Mouse (Mus musculus) forebrain, embryonic 16.5 days (tissue): ENCODE data around the gene Barhl2. TPM values are rescaled to one million over a fixed set of nuclear protein-coding genes. Genes with fewer than 3 reads are reported as not detected.

Experiments used
- ATAC-seq: fragments of 200-750 bp; cut with Nextera tagmentation; 2 replicates; pipeline ENCODE4 v1.8.0; 2017; ENCODE audit warnings: mild to moderate bottlenecking, moderate library complexity
- H3K27ac ChIP-seq: fragments of 300-500 bp; sonication (generic); 2 replicates; pipeline ENCODE4 v1.5.1; 2014; ENCODE audit warnings: low read length, control low read depth
- H3K27me3 ChIP-seq: fragments of 300-500 bp; sonication (generic); replicated peaks from 2 replicates; pipeline ENCODE4 v1.6.1; 2014; ENCODE audit warnings: low read length; ENCODE audit not compliant: control insufficient read depth, insufficient read depth
- H3K36me3 ChIP-seq: fragments of 300-500 bp; sonication (generic); 2 replicates; pipeline ENCODE4 v1.6.1; 2014; ENCODE audit not compliant: control insufficient read depth, insufficient read depth
- H3K4me1 ChIP-seq: fragments of 300-500 bp; sonication (generic); replicated peaks from 2 replicates; pipeline ENCODE4 v1.6.1; 2014; ENCODE audit warnings: low read length; ENCODE audit not compliant: control insufficient read depth, insufficient read depth
- H3K4me2 ChIP-seq: fragments of 300-500 bp; sonication (generic); 2 replicates; pipeline ENCODE4 v1.6.1; 2014; ENCODE audit warnings: mild to moderate bottlenecking, low read length, control low read depth
- H3K4me3 ChIP-seq: fragments of 300-500 bp; sonication (generic); replicated peaks from 2 replicates; pipeline ENCODE4 v1.5.1; 2014; ENCODE audit warnings: mild to moderate bottlenecking, low read length, control low read depth
- H3K9ac ChIP-seq: fragments of 300-500 bp; sonication (generic); replicated peaks from 2 replicates; pipeline ENCODE4 v1.6.1; 2014; ENCODE audit warnings: low read depth, low read length, control low read depth
- H3K9me3 ChIP-seq: fragments of 300-500 bp; sonication (generic); 2 replicates; pipeline ENCODE4 v1.6.1; 2016; ENCODE audit warnings: low read length; ENCODE audit not compliant: control insufficient read depth
- WGBS: fragments of 180-500 bp; shearing (Covaris S2); extraction: QIAGEN DNeasy Blood & Tissue Kit; methylation state at CpG from one replicate; pipeline ENCODE4 v1.1.7; 2014; 5-methylcytosine and 5-hydroxymethylcytosine counted together
- polyA plus RNA-seq: library from polyadenylated mRNA; unstranded; fragments of >200 nt; fragmentation: Nextera tagmentation; extraction: Ambion mirVana; gene quantifications from 2 replicates; pipeline ENCODE4 v1.2.1, GENCODE M21; 2015

Gene Barhl2
- polyA plus RNA-seq, 1 experiment from 2014 or later = 1.6 TPM

DNA sequence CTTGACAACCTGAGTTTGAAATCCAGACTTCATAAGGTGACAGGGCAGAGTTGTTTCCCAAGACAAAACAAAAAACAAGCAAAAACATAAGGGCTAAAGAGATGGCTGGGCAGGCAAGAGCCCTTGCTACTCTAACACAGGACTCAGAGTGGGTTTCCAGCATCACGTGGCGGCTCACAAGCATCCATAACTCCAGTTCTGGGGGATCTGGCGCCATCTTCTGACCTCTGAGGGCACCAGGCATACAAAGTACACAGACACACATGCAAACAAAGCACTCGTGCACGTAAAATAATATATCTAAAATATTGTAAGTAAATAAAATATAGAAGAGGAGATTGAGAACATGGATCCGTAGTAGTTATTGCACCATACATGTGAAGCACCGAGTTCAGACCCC is 31.9 kb downstream of the Barhl2 start:
- Histone ChIP-seq H3K9me3 (no peaks in the 10 kb centered on the region), H3K4me1 (peaks cover 2% of the 10 kb centered on the region; the same call in 1 of the 2 replicates), H3K36me3 (no peaks in the 10 kb centered on the region), H3K4me2 (no peak overlapping the region), H3K27ac (no peak overlapping the region), H3K27me3 (peaks cover 13% of the 10 kb centered on the region), H3K9ac (no peak overlapping the region), H3K4me3 (no peak overlapping the region)
- ATAC-seq = no peak
- 81% methylated on average over 7 of the region's 7 CpGs for WGBS

DNA sequence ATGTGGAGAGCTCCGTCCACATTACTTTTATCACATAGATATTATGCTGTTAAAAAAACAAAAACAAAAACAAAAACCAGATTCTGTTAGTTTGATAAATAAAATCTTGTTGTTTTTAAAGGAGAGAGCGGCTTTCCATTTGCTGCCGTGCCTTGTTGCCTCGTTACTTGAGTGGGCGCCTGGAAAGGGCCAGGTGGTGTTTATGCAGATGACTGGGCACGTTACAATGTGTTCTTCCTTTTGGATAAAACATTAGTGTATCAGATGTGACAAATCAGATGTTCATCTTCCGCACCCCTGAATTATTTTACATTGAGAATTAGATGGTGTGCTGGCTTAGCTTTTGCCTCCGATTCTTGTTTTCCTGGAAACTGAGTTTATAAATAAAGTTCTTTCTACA is 37.1 kb downstream of the Barhl2 start:
- ATAC-seq = peak; percentile 78
- Histone ChIP-seq H3K27me3 (no peaks in the 10 kb centered on the region; the same call in 1 of the 2 replicates), H3K36me3 (no peaks in the 10 kb centered on the region), H3K27ac (no peak overlapping the region), H3K4me2 (no peak overlapping the region), H3K9me3 (no peaks in the 10 kb centered on the region), H3K9ac (no peak overlapping the region), H3K4me3 (no peak overlapping the region), H3K4me1 (peaks cover 2% of the 10 kb centered on the region; the same call in 1 of the 2 replicates)
- 39% methylated on average over 8 of the region's 8 CpGs for WGBS

GRCm38 (mm10) chr5:106420370-106420769 is 37.6 kb downstream of the Barhl2 start:
- ATAC-seq = peak; percentile 64
- 54% methylated on average over 11 of the region's 11 CpGs for WGBS
- H3K4me3 ChIP-seq = no peak overlapping the region
- 0 out of 2 replicates have a peak overlapping the region, but pooled peaks have one; percentile 2 for H3K4me2 ChIP-seq
- H3K36me3 ChIP-seq = no peaks in the 10 kb centered on the region
- no peaks in the 10 kb centered on the region; the same call in 1 of the 2 replicates for H3K27me3 ChIP-seq
- no peak overlapping the region for H3K27ac ChIP-seq
- peaks cover 2% of the 10 kb centered on the region; the same call in 1 of the 2 replicates for H3K4me1 ChIP-seq
- no peaks in the 10 kb centered on the region for H3K9me3 ChIP-seq
- H3K9ac ChIP-seq = no peak overlapping the region

DNA sequence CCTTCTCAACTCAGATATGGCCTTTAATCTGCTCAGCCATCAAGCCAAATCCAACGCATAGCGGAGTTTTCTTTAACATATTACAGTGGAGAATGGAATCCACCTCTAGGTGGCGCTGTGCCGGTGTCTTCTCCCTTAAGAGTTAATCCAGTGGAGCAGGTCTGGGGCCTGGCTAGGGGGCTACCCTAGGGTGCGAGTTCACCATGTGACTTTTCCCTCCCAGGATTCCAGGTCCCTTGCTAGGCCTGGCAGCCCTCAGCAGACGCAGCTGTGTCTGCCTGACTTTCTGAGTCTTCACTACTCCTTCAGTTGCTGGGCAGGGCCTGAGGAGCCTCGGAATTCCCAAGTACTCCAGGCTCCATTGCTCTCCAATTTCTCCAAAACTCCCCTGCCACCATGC is 40.8 kb downstream of the Barhl2 start:
- Histone ChIP-seq H3K9me3 (no peaks in the 10 kb centered on the region), H3K27ac (no peak overlapping the region), H3K4me2 (no peak overlapping the region), H3K9ac (no peak overlapping the region), H3K27me3 (peaks cover 5% of the 10 kb centered on the region; the same call in 1 of the 2 replicates), H3K36me3 (no peaks in the 10 kb centered on the region), H3K4me1 (peaks cover 2% of the 10 kb centered on the region; the same call in 1 of the 2 replicates), H3K4me3 (no peak overlapping the region)
- no peak for ATAC-seq
- WGBS = 33% methylated on average over 7 of the region's 7 CpGs

DNA sequence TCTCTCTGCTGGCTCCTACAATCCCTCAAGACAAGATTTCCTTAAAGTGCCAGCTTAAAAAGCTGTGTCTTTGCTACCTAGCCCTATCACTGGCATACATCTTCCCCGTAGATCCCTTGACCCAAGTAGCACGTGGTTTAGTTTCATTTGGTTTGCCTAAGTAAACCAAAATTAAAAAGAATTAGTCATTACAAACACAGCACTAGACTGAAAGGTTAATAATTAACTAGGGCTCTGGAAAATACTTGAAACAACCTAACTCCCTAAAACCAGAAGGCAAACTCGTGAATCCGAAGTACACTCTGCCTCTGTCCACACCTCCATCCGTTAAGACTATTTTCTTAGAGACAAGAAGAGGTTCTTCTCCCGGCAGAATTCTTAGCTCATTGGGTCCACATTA is 41.4 kb downstream of the Barhl2 start:
- ATAC-seq = no peak
- H3K4me1 ChIP-seq = peaks cover 2% of the 10 kb centered on the region; the same call in 1 of the 2 replicates
- no peak overlapping the region for H3K4me2 ChIP-seq
- no peaks in the 10 kb centered on the region for H3K36me3 ChIP-seq
- WGBS = 80% methylated on average over 6 of the region's 6 CpGs
- H3K9me3 ChIP-seq = no peaks in the 10 kb centered on the region
- H3K27me3 ChIP-seq = peaks cover 5% of the 10 kb centered on the region; the same call in 1 of the 2 replicates
- H3K4me3 ChIP-seq = no peak overlapping the region
- no peak overlapping the region for H3K9ac ChIP-seq
- H3K27ac ChIP-seq = no peak overlapping the region

DNA sequence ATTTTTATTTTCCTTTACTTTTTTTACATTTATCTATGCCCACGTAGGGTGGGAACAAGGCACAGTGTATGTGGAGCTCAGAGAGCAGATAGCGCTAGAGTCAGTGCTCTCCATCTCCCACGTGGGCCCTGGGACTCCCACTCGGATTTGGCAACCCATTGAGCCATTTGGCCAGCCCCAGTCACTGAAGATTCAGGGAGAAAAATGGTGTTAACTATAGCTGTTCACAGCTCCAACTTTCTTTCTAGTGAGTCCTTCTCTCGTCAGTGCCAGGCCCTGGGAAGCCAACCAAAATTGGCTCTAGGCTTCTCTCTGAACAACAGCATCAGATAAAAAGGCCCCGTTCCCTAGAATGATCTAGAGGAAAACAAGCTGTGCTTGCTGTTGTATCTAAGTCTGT is 42.2 kb downstream of the Barhl2 start:
- no peaks in the 10 kb centered on the region for H3K4me1 ChIP-seq
- H3K36me3 ChIP-seq = no peaks in the 10 kb centered on the region
- H3K9me3 ChIP-seq = no peaks in the 10 kb centered on the region
- WGBS = 63% methylated on average over 6 of the region's 6 CpGs
- peaks cover 5% of the 10 kb centered on the region; the same call in 1 of the 2 replicates for H3K27me3 ChIP-seq
- H3K4me2 ChIP-seq = no peak overlapping the region
- no peak overlapping the region for H3K4me3 ChIP-seq
- 0 out of 2 replicates have a peak, but pooled peaks have one; percentile 10 for ATAC-seq
- H3K9ac ChIP-seq = no peak overlapping the region
- no peak overlapping the region for H3K27ac ChIP-seq

DNA sequence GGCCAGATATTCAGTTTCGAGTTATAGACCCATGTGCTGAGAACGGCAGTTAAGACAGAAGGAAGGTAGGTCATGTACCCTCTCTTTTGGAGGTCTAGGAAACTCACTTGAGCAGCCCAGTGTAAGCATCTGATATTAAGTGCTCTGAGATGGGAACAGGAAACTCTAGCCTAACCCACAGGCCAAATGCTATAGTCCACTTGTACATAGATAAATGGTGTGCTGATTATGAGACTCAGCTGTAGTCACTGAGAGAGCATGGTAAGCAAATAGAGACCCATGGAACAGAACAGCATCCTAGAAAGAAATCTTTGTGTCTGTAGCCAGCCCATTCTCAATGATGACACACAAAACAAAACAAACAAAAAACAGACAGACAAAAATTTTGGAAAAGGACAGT is 55.2 kb downstream of the Barhl2 start:
- Histone ChIP-seq H3K4me1 (no peaks in the 10 kb centered on the region), H3K27ac (no peak overlapping the region), H3K9me3 (peaks cover 3% of the 10 kb centered on the region; the same call in 1 of the 2 replicates), H3K4me2 (no peak overlapping the region), H3K36me3 (no peaks in the 10 kb centered on the region), H3K27me3 (no peaks in the 10 kb centered on the region), H3K4me3 (no peak overlapping the region), H3K9ac (no peak overlapping the region)
- ATAC-seq = no peak
- WGBS = 89% methylated on average over 2 of the region's 2 CpGs

Other genes with a start within 250 kb of the Barhl2 start
- gene Gm17304, start 150.9 kb upstream of the Barhl2 start, polyA plus RNA-seq = not detected in 2 replicates
- 79.1 and 85.8 TPM in 2 replicates for gene Zfp644, start 239.1 kb upstream of the Barhl2 start, polyA plus RNA-seq